Mouse (Mus musculus): ENCODE data around the gene Lrat. TPM values are rescaled to one million over a fixed set of nuclear protein-coding genes. Genes with fewer than 3 reads are reported as not detected.

Lrat gene
- polyA plus RNA-seq, 1 experiment from 2014 or later, result 0.31 TPM

DNA sequence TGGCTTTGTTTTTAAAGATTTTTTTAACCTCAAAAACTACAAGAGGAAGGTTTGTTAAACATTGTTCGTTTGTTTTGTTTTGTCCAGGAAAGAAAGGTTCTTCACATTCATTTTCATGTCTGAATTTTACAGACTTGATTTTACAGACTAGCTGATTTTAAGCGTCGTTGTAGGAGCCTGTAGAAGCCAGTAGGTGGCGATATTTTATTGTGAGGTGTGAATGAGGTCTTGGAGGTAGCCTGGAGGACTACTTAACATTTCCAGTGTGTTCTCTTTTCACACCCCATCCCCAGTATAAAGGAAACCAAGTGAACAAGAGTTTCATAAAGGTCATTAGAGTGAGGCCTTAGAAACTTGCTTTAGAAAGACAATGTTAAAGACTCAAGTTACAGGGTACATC, 26.5 kb downstream of the Lrat start:
- ATAC-seq (replicated peaks), result no peak
- peaks cover 14% of the 10 kb centered on the region; the same call in 1 of the 2 replicates for H3K4me1 ChIP-seq
- WGBS, result 3% methylated on average over 4 of the region's 4 CpGs
- no peak overlapping the region for H3K4me2 ChIP-seq
- no peaks in the 10 kb centered on the region for H3K36me3 ChIP-seq (replicated peaks)
- no peak overlapping the region for H3K4me3 ChIP-seq
- no peak overlapping the region for H3K27ac ChIP-seq
- no peaks in the 10 kb centered on the region for H3K9me3 ChIP-seq
- peaks cover 21% of the 10 kb centered on the region for H3K27me3 ChIP-seq (replicated peaks)
- no peak overlapping the region for H3K9ac ChIP-seq

DNA sequence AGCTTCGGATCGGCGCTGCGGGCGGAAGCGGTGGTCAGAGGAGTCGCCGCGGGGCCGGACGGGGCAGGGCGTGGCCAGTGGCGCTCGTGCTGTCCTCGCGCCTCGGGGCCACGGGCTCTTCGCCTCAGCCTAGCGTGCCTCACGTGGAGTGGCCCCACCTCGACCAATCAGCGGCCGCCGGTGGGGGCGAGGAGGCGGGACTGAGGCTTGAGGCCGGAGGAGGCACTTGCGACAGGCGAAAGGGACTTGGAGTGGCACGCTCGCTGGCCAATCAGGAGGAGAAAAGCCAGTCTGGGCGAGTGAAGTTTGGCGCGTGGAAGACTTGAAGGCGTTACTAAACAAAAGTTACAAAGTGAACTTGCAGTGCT, 27.4 kb downstream of the Lrat start, which contains the start of gene Rbm46:
TSS of gene Rbm46 (minus strand) at position 112 of the 368 bp plus-strand sequence.
- Histone ChIP-seq H3K9ac (no peak within 1 kb of the TSS), H3K27ac (no peak within 1 kb of the TSS), H3K4me2 (peak within 1 kb of the TSS; percentile 83), H3K4me1 (peaks cover 14% of the 10 kb centered on the region; the same call in 1 of the 2 replicates), H3K36me3 (replicated peaks) (no peaks in the 10 kb centered on the region), H3K27me3 (replicated peaks) (peaks cover 21% of the 10 kb centered on the region), H3K4me3 (peak within 1 kb of the TSS; percentile 47), H3K9me3 (no peaks in the 10 kb centered on the region)
- 28% methylated on average over 36 of the region's 36 CpGs for WGBS
- ATAC-seq (replicated peaks), result peak; percentile 99

- Histone ChIP-seq H3K4me1 (peaks cover 14% of the 10 kb centered on the region; the same call in 1 of the 2 replicates), H3K36me3 (replicated peaks) (no peaks in the 10 kb centered on the region), H3K9me3 (no peaks in the 10 kb centered on the region), H3K9ac (no peak overlapping the region), H3K27ac (no peak overlapping the region), H3K27me3 (replicated peaks) (peaks cover 21% of the 10 kb centered on the region), H3K4me3 (peak overlapping the region; percentile 47), H3K4me2 (peak overlapping the region; percentile 83)
- ATAC-seq (replicated peaks), result peak; percentile 80
- 23% methylated on average over 69 of the region's 69 CpGs for WGBS
These were observed 28.0 kb downstream of the Lrat start for GRCm38 (mm10) chr3:82875671-82876371.

DNA sequence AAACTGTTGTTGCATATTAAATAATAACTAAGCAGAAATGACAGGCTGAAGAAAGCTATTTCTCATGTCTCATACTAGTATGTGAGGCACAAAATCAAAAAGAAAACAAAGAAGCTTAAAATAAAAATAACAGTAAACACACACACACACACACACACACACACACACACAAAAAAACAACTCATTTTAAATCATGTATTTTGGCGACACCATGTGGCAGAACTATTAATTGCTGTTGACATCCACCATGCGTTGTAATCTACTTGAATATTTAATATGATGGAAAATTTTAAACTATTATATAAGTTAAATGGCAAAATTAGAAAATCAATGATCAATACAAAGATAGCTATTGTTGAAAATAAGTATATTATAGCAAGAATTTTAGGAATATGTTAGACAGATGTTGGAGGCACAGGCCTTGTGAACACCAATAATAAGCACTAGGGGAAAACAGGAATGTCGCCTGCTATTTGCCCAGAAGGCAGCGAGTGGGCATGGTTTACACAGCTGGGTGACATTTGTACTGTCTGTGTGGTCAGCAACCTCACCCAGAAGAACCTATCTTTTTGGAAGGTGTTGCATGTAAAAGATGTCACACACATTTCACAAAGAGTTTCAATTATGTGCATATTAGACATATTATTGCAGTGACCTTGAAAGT, 46.2 kb downstream of the Lrat start:
- H3K4me3 ChIP-seq, result no peak overlapping the region
- H3K9ac ChIP-seq, result no peak overlapping the region
- no peaks in the 10 kb centered on the region for H3K36me3 ChIP-seq (replicated peaks)
- 23% methylated on average over 4 of the region's 4 CpGs for WGBS
- ATAC-seq (replicated peaks), result peak; percentile 71
- H3K27me3 ChIP-seq (replicated peaks), result no peaks in the 10 kb centered on the region; the same call in 1 of the 2 replicates
- H3K4me2 ChIP-seq, result no peak overlapping the region
- H3K27ac ChIP-seq, result no peak overlapping the region
- no peaks in the 10 kb centered on the region for H3K4me1 ChIP-seq
- no peaks in the 10 kb centered on the region for H3K9me3 ChIP-seq

Other genes with a start within 250 kb of the Lrat start
- 1.6 and 1.8 TPM in 2 replicates for gene Rbm46, start 27.5 kb downstream of the Lrat start, polyA plus RNA-seq (2015; fragmentation: Nextera tagmentation; extraction: Ambion mirVana)
- 0.09 and 3.4 TPM in 2 replicates for gene Fgg, start 103.8 kb upstream of the Lrat start, polyA plus RNA-seq (2015; fragmentation: Nextera tagmentation; extraction: Ambion mirVana)
- gene Fga, start 122.1 kb upstream of the Lrat start, polyA plus RNA-seq (2015; fragmentation: Nextera tagmentation; extraction: Ambion mirVana), result 1.3 TPM in 1 of 2 replicates, not detected in the other
- 0.51 TPM in 1 of 2 replicates, not detected in the other for gene Fgb, start 145.9 kb upstream of the Lrat start, polyA plus RNA-seq (2015; fragmentation: Nextera tagmentation; extraction: Ambion mirVana)
- gene Plrg1, start 151.5 kb upstream of the Lrat start, polyA plus RNA-seq (2015; fragmentation: Nextera tagmentation; extraction: Ambion mirVana), result 104 and 108 TPM in 2 replicates
- 0.83 and 0.92 TPM in 2 replicates for gene Dchs2, start 224.0 kb upstream of the Lrat start, polyA plus RNA-seq (2015; fragmentation: Nextera tagmentation; extraction: Ambion mirVana)

All from midbrain, embryonic 15.5 days (tissue).